Mouse (Mus musculus) ES-E14 (cell line): ENCODE data around the gene Slc38a4. TPM values are rescaled to one million over a fixed set of nuclear protein-coding genes. Genes with fewer than 3 reads are reported as not detected.
A peak's percentile ranks its signal among the peaks of the same experiment; 100 is the strongest.

Source experiments
- DNase-seq: peaks from one replicate; pipeline ENCODE4 v3.0.0-alpha.2; 2013; ENCODE audit warnings: low read depth, low spot score
- H3K27ac ChIP-seq: 2 replicates; pipeline ENCODE4 v1.5.1; 2012; ENCODE audit warnings: low read depth, mild to moderate bottlenecking, low read length, moderate library complexity, mixed read lengths; ENCODE audit not compliant: poor library complexity, insufficient read depth, severe bottlenecking
- H3K36me3 ChIP-seq: 2 replicates; pipeline ENCODE4 v1.6.1; 2012; ENCODE audit warnings: mild to moderate bottlenecking, low read length, moderate library complexity, mixed read lengths; ENCODE audit not compliant: control insufficient read depth, poor library complexity, insufficient read depth, severe bottlenecking
- H3K4me1 ChIP-seq, 2 experiments: fragments of 150-350 bp in 1 of 2; sonication (generic) in 1 of 2; 2 replicates each; pipeline ENCODE4 v1.6.1; 2012; ENCODE audit warnings: low read length in 2 of 2, mild to moderate bottlenecking in 1 of 2, mixed read lengths in 1 of 2; ENCODE audit not compliant: control insufficient read depth in 2 of 2, insufficient read depth in 2 of 2, poor library complexity in 1 of 2
- H3K4me3 ChIP-seq, 2 experiments: fragments of 150-350 bp in 1 of 2; sonication (generic) in 1 of 2; 2 replicates each; pipeline ENCODE4 v1.5.1; 2012; ENCODE audit warnings: low read length in 2 of 2, low read depth in 1 of 2, mild to moderate bottlenecking in 1 of 2, mixed read lengths in 1 of 2; ENCODE audit not compliant: insufficient read depth in 1 of 2, poor library complexity in 1 of 2, severe bottlenecking in 1 of 2
- H3K9ac ChIP-seq: 2 replicates; pipeline ENCODE4 v1.6.1; 2012; ENCODE audit warnings: low read depth, mild to moderate bottlenecking, low read length, mixed read lengths; ENCODE audit not compliant: poor library complexity, insufficient read depth, severe bottlenecking
- H3K9me3 ChIP-seq: fragments of 150-350 bp; sonication (generic); 2 replicates; pipeline ENCODE4 v1.6.1; 2012; ENCODE audit warnings: low read depth, mild to moderate bottlenecking, low read length; ENCODE audit not compliant: control insufficient read depth, insufficient read depth
- CHD2 ChIP-seq: IDR thresholded peaks from 2 replicates; pipeline ENCODE4 v1.6.1; 2014; ENCODE audit warnings: mild to moderate bottlenecking, low read depth, low read length, inconsistent platforms
- HCFC1 ChIP-seq: IDR thresholded peaks from 2 replicates; pipeline ENCODE4 v1.6.1; 2012; ENCODE audit warnings: low read length, inconsistent platforms, borderline replicate concordance; ENCODE audit not compliant: insufficient read depth
- MAFK ChIP-seq: IDR thresholded peaks from 2 replicates; pipeline ENCODE4 v1.6.1; 2014; ENCODE audit warnings: mild to moderate bottlenecking, low read depth, low read length, inconsistent platforms; ENCODE audit not compliant: insufficient read depth
- ZC3H11A ChIP-seq: IDR thresholded peaks from 2 replicates; pipeline ENCODE4 v1.6.1; 2012; ENCODE audit warnings: low read depth, mild to moderate bottlenecking, inconsistent platforms, low read length, borderline replicate concordance
- ZNF384 ChIP-seq: IDR thresholded peaks from 2 replicates; pipeline ENCODE4 v1.6.1; 2012; ENCODE audit warnings: low read depth, low read length, inconsistent platforms
- in situ Hi-C, 2 experiments: fragments of 600-800 bp; cut with MboI; formaldehyde crosslinking; loops; one replicate each; pipeline ENCODE4 v1.15.1; 2025; ENCODE audit warnings: low sequenced_read_pairs in 2 of 2, inconsistent platforms in 1 of 2; ENCODE audit not compliant: unreplicated experiment in 2 of 2
- total RNA-seq: library from RNA; depleted of rRNA; stranded (reverse); fragments of 300-350 nt; gene quantifications from 2 replicates; pipeline ENCODE4 v1.2.3, GENCODE M21; 2012

The Slc38a4 gene
- total RNA-seq, 1 experiment: 324 TPM

GRCm38 (mm10) chr15:97099101-97099500 is 43.3 kb upstream of the Slc38a4 start:
- Histone ChIP-seq H3K27ac (no peak overlapping the region), H3K36me3 (no peaks in the 10 kb centered on the region), H3K9me3 (no peaks in the 10 kb centered on the region), H3K9ac (no peak overlapping the region), H3K4me3 (no peak overlapping the region), H3K4me1 (no peaks in the 10 kb centered on the region)
- TF ChIP-seq MAFK (no peak), ZC3H11A (no peak), CHD2 (no peak), ZNF384 (no peak), HCFC1 (no peak)
- no peak for DNase-seq
- in situ Hi-C loops: no loop called here

- TF ChIP-seq HCFC1: no peak
- TF ChIP-seq CHD2: no peak
- TF ChIP-seq ZC3H11A: no peak
- TF ChIP-seq ZNF384: no peak
- TF ChIP-seq MAFK: no peak
- in situ Hi-C loops: no loop called here
- Histone ChIP-seq H3K4me3 (no peak overlapping the region), H3K36me3 (no peaks in the 10 kb centered on the region), H3K27ac (no peak overlapping the region), H3K9me3 (no peaks in the 10 kb centered on the region), H3K9ac (no peak overlapping the region), H3K4me1 (no peaks in the 10 kb centered on the region)
- DNase-seq: no peak
Observed at GRCm38 (mm10) chr15:97097548-97097947, 41.8 kb upstream of the Slc38a4 start.

- TF ChIP-seq ZNF384: no peak
- TF ChIP-seq MAFK: no peak
- TF ChIP-seq ZC3H11A: no peak
- TF ChIP-seq CHD2: no peak
- no peak for TF ChIP-seq HCFC1
- no peaks in the 10 kb centered on the region for H3K36me3 ChIP-seq
- H3K4me1 ChIP-seq: peaks cover 0 to 6% of the 10 kb centered on the region in 2 experiments; a peak in 1 of 4 replicates
- no peaks in the 10 kb centered on the region for H3K9me3 ChIP-seq
- in situ Hi-C loops: no loop called here
- DNase-seq: no peak
- no peak overlapping the region for H3K4me3 ChIP-seq
- no peak overlapping the region for H3K9ac ChIP-seq
- H3K27ac ChIP-seq: no peak overlapping the region
Observed at GRCm38 (mm10) chr15:97089526-97089925, 33.8 kb upstream of the Slc38a4 start.

- H3K27ac ChIP-seq: no peak overlapping the region
- TF ChIP-seq ZC3H11A: no peak
- peak; percentile 28; the same call in 1 of the 2 replicates for TF ChIP-seq CHD2
- peak overlapping the region; percentile 32; the same call in 1 of the 2 replicates for H3K9ac ChIP-seq
- H3K4me1 ChIP-seq: peaks cover 0 to 6% of the 10 kb centered on the region in 2 experiments; a peak in 1 of 4 replicates
- no peaks in the 10 kb centered on the region for H3K36me3 ChIP-seq
- H3K9me3 ChIP-seq: no peaks in the 10 kb centered on the region
- peak overlapping the region; percentile 39 to 55; a peak in 3 of 4 replicates for H3K4me3 ChIP-seq
- no peak for DNase-seq
- in situ Hi-C loops: no loop called here
Observed at GRCm38 (mm10) chr15:97085833-97086232, 30.1 kb upstream of the Slc38a4 start.

DNA sequence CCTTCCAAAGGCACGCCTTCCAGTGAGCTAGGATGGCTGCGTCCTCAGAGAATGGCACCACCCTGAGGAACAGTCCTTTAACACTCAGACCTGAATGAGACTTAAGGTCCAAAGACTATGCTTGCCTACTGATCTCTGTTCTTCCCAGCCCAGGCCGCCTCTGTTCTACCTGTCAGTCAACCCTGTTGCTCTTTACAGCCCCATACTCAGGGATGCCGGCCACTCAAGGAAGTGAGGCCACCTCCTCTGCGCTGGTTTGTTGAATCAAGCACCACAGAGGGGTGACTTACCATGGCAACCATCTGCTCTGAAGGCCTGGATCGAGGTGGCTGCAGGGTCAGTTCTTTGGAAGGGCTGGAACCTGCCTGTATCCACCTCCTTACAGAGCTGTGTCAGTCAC is 21.9 kb upstream of the Slc38a4 start:
- TF ChIP-seq MAFK (no peak), ZNF384 (no peak), HCFC1 (no peak), ZC3H11A (no peak), CHD2 (no peak)
- H3K9ac ChIP-seq: no peak overlapping the region
- H3K27ac ChIP-seq: no peak overlapping the region
- no peak overlapping the region for H3K4me3 ChIP-seq
- H3K36me3 ChIP-seq: no peaks in the 10 kb centered on the region
- in situ Hi-C loops: no loop called here
- DNase-seq: no peak
- H3K4me1 ChIP-seq: peaks cover 0 to 2% of the 10 kb centered on the region in 2 experiments; a peak in 1 of 4 replicates
- no peaks in the 10 kb centered on the region for H3K9me3 ChIP-seq
